Mouse (Mus musculus): ENCODE data around the gene Exoc6b.
"Not testable (repeated sequence)": the region's sequence is repeated elsewhere in the genome, so short reads cannot be mapped to it uniquely, and the experiment has no call there.

Exoc6b gene

DNA sequence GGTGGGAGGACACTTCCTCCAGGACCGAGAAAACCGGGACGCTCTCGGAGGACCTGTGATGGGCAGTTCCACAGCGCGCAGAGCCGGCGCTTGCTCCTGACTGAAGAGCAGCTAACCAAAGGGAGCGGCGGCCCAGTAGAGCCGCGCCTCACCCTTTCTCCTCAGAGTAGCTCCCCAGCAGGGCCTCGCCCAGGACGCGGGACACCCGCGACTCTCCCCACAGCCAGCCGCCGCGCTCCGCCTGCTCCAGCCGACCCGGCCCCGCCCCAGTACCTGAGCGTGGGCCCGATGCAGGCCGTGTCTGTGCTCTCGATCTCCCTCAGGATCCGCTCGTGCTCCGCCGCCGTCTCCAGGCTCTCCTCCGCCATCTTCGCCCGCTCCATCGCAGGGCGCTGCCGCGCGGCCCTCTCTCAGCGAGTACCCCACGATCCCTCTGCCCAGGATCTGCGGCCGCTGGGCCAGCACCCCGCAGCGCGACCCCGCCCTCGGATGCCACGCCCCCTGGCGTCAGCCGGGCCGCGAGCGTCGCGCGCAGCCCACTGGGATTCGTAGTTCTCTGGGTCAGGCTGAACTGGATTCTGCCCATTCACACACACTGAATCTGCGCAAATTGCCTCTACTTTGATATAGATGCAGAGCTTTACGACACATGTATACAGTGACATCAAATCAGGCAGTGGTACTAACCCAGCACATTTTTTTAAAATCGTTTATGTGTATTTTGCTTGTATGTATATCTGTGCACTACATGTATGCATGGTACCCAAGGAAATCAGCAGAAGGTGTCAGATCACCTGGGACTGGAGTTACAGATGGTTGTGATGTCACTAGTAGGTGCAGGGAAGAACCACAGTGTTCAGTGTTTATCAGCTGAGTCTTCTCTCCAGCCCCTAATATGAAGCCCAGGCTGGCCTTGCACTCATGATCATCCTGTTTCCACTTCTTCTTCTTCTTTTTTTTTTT lies at the start of gene Exoc6b:
Gene Exoc6b (minus strand): TSS at position 491 of the 963 bp plus-strand sequence.
- DNase-seq (ENCODE audit: low spot score in 2 of 2), result peak; percentile 84 to 87

DNA sequence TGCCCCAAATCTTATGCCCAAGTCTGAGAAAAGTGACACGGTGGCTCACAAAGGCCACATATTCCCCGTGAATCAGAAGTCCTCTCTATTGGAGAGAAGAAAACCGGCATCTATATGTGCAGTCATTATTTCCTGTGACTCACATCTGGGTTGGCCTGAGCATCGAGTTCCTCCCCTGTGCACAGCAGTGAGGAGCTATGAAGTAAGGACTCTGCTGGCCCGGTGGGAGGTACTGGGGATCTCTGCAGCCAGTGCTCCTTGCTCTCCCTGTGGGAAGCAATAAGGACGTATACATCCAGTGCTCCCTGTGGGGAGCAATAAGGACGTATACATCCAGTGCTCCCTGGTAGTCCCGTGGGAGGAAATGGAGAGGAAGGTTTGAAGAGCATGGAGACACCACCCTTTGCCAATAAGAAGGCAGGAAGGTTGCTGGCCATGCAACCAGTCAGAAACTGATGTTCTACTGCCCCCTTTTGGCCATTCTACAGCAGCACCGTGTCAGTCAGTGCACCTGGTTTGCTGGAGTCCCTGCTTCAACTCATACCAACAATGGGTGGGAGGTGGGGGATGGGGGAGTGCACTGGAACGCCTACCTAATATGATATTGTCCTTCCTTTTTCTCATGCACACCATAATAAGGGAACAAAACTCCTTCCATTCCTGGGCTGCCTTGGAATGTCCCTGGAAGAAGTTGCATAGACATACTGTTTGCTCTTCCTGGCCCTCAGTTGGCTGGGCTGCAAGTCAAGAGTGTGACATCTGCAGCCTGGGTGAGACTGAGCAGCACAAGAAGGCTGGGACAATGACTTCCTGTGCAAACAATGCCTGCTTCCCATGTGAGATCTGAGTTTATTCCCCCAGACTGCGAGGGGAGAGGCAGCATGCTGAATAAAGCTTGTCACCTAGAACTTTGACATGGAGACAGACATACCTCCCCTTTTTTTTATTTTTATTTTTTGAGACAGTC lies 48.5 kb upstream of the Exoc6b start:
- DNase-seq (ENCODE audit: low spot score in 2 of 2), result peak; percentile 35 to 49

DNA sequence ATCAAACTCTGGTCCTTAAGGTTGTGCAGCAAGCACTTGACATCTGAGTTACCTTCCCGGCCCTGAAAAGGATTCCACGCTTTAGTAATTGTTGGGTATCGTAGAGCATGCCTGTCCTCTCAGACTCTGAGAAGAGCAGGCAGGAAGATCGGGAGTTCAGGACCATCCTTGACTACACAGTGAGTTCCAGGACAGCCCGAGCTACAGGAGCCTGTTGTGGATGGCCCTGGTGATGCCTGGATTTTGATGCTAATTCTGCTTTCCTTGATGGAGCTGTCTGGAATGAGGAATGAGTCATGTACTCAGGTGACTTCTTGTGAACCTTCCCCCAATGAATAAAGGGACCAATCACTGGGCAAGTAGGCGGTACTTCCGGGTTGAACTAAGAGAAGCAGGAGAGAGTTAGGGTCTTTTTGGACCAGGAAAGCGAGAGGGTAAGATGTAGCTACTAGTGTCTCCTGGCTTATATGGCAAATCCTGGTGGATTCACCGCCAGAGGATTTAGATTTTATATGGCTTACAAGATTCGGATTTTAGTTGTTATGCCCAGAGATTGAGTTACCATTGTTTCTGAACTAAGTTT lies 35.8 kb upstream of the Exoc6b start:
- DNase-seq (ENCODE audit: low spot score in 2 of 2), result no peak

DNA sequence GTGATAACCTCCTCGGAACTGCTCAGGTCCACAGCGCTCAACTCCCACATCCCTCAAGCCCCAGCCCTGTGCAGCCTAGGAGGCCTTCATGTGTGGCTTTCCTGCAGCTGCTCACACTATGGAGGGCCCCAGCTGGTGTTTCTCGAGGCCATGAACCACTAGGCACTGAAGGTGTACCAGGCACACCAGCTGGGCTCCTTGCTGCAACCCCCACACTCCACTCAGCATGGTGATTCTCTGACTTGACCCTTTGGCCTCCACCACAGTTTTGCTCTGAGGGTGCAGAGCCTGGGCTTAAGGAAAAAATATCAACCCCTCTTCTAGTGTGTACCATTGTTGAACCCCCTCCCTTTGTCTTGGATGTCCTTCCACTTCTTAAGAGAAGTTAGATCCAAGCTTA lies 34.0 kb upstream of the Exoc6b start:
- DNase-seq (ENCODE audit: low spot score in 2 of 2), result no peak

DNA sequence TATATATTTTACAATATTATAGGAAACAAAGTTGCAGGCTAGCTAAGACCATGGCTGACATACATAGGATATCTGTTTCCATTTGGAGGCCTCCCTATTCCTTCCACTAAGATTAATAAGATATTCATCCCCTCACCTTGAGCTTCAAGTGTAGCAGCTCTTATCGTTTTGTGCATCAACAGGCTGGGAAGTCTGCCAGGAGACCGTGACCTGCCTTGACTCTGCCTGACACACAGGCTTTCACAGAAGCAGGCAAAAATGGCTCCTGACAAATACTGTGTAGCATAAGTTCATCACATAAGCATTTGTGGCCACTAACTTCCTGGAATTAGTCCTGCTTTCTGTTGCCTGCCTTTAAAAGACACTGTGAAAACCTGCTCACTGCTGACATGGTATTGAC lies 27.1 kb upstream of the Exoc6b start:
- no peak for DNase-seq (ENCODE audit: low spot score in 2 of 2)

DNA sequence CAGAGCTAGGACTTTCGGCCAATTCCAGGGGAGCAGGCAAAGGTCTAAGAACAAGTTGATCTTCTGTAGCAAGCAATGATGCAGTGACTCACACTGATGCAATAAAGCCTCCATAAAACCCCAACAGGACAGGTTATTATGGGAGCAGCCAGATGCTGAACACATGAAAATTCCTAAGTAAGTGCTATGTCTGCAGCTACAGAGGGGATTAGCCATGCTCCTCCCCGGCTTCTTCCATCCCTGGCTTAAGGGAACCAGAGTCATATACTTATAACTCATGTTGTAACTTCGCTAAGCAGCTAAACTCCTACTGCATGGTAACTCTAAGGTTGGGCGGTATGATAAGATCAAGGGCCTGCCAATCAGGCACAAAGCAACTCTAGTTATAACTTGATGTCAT lies 18.1 kb upstream of the Exoc6b start:
- no peak for DNase-seq (ENCODE audit: low spot score in 2 of 2)

DNA sequence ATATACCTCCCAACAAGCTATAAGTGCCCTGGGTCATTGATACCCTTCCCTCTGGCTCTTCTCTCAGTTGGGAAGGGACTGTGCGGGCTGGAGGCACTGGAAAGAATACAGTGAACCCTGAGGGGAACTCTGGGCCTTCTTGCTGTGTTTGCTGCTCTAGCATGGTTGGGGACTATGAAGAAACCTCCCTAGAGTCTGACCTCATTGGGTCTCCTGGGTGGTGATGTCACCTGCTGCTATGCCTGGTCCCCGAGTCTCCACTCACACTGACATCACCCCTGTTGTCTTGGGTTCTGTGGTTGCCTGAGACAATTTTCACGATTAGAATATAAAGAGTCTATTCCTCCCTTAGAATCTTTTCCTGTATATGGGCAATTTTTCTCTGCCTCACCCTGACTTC lies 17.3 kb upstream of the Exoc6b start:
- no peak for DNase-seq (ENCODE audit: low spot score in 2 of 2)

DNA sequence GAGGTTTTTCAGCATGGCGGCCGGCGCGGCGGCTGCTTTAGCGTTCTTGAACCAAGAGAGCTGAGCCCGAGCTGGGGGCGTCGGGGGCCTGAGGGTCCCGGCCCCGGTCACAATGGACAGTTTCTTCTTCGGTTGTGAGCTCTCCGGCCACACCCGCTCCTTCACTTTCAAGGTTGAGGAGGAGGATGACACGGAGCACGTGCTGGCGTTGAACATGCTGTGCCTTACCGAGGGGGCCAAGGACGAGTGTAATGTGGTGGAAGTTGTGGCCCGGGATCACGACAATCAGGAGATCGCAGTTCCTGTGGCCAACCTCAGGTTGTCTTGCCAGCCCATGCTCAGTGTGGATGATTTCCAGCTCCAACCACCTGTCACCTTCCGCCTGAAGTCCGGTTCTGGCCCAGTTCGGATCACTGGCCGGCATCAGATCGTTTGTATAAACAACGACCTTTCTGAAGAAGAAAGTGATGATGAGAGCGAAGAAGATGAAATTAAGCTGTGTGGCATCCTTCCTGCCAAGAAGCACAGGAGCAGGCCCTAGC lies 6.9 kb upstream of the Exoc6b start:
- DNase-seq (ENCODE audit: low spot score in 2 of 2), result not testable (repeated sequence)

DNA sequence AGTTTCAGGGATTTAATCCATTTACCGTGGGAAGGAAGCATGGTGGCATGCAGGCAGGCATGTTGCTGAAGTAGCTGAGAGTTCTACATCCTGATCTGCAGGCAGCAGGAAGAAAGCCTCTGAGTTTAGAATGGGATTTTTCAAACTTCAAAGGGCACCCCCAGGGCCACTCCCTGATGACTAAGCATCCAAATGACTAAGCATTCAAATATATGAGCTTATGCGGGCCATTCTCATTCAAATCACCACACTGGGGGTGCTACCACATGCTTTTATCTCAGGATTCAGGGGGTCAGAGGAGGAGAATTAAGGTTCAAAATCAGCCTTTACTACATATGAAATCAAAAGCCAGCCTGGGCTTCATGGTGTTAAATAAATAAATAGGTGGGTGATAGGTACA lies 5.7 kb upstream of the Exoc6b start:
- DNase-seq (ENCODE audit: low spot score in 2 of 2), result no peak

DNA sequence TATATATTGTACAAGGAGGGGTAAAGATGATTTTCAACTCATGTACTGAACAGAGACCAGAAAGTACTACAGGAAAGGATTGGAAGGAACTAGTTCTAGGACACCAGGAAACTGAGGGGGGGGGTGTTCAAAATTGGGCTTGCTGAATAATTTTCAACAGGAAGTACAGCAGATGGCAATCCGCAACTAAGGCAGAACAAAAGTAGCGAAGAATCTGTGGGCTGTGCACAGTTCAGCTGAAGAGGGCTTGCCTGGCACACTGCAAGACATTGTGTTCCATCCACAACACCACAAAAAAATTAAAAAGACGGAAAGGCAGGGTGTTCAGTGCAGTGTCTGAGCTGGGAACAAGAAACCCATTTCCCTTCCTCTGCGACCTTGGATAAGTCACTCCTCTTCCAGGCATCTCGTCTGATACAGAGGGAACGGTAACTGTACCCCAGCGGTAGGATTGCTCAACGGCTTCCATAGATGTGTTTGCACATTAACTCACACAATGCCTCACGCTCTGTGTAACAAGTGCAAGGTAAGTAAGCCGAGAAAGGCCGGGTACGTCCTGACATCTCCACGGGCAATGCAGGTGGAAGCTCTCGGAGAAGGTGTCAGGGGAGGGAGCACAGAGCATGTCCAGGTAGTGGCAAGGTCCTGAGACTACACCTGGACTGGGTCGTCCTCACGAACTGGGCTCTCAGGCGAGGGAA lies 841 bp downstream of the Exoc6b start:
- DNase-seq (ENCODE audit: low spot score in 2 of 2), result peak; percentile 11 to 14

DNA sequence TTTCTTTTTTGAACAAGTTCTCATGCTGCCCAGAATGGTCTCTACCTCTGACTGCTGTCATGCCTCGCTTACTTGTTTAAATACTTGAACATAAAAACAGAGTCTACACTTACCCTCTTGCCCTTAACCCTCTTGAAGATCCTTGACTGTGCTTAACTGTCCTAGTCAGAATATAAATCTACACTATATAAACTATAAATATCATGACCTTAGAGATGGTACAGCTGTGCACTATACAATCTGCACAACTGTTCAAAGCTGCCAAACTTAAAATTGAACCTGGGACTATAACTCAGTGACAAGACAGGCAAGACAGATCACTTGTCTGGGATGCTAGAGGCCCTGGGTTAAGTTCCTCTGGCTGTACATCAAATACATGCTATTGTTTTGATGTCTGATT lies 11.7 kb downstream of the Exoc6b start:
- no peak for DNase-seq (ENCODE audit: low spot score in 2 of 2)

DNA sequence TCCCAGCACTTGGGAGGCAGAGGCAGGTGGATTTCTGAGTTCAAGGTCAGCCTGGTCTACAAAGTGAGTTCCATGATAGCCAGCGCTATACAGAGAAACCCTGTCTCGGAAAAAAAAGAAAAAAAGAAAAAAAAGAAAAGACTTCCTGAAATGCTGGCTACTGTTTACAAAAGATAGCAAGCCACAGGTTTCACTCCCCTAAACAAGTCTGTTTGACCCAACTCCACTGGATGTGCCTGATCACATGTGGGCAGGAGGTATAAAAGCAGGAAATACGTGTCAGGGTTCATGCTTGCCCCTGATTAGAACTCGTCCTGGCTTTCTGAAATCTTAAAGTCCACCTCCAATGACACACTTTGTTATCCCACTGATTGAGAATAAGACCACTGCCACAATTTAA lies 18.2 kb downstream of the Exoc6b start:
- DNase-seq (ENCODE audit: low spot score in 2 of 2), result no peak

DNA sequence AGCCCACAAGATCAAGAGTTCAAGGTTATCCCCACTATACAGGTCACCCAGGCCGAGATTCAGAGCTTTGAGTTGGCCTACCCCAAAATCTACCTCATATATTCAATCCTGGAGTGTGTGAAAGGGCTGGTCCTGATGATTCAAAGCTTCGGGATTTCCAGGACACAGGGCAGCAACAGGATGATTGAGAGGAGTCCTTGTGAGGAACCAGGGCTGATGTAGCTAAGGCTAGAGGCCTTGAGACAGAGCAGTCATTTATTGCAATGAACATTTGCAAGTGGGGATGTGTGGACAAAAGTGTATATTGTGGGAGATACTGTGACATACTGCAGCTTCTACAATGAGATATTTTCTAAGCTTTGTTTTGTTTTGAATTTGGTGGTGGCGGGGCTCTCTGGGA lies 22.8 kb downstream of the Exoc6b start:
- DNase-seq (ENCODE audit: low spot score in 2 of 2), result no peak

DNA sequence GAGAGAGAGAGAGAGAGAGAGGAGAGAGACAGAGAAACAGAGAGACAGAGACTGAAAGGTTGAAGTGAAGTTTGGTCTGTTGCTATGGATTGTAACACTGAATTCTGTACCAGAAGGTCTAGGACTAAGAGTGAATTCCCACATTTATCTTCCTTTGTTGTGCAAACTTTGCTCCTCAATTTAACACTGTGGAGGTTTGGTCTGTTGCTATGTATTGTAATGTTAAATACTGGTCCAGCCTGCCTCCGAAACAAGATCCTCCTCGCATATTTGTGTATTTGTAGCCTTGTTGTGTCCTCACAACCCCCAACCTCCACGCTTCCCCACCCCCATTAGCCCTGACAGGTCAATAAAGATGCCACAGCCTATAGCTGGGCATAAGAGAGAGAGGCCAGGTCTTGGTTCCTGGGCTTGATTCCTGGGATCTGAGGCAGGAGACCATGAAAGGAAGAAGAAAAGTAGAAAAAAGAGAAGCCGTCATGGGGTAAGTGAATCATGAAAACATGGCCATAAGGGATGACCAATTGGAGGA lies 24.6 kb downstream of the Exoc6b start:
- DNase-seq (ENCODE audit: low spot score in 2 of 2), result no peak

DNA sequence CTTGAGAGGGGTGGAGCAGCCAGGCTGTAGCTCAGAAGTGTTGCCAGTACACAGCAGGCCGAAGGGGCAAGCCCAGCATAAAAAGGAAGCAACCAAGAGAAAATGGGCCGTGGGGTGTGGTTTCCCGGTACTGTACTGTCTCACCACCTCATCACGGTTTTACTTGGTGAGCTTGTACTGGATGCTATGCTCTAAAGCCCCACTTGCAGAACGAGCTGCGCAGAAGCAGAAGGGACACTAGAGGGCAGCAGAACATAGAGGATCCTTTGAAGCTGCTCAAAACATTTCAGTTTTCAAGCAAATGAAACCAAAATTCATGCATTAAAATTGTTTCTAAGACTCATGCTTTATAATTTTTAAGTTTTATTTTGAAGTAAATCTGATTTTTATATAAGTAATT lies 31.6 kb downstream of the Exoc6b start:
- peak; percentile 24 to 41 for DNase-seq (ENCODE audit: low spot score in 2 of 2)

DNA sequence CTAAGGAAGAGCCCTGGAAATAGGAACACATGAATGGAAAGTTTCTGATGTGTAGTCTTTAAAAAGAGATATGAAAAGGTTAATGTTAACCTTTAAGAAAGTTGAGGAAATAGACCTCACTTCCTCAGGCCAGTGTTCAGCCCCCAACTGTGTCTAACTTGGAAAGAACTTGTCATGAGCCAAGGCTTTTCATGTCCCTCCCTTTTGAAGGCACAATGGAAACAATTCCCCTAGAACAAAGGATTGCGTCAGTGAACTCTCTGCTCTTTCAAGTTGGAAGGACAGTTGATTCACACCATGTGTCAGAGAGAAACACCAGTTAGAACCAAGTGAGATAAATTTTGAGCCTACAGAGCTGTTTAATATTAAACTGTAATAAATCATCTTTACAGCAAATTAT lies 39.6 kb downstream of the Exoc6b start:
- DNase-seq (ENCODE audit: low spot score in 2 of 2), result peak in 1 of 2 experiments; percentile 25

DNA sequence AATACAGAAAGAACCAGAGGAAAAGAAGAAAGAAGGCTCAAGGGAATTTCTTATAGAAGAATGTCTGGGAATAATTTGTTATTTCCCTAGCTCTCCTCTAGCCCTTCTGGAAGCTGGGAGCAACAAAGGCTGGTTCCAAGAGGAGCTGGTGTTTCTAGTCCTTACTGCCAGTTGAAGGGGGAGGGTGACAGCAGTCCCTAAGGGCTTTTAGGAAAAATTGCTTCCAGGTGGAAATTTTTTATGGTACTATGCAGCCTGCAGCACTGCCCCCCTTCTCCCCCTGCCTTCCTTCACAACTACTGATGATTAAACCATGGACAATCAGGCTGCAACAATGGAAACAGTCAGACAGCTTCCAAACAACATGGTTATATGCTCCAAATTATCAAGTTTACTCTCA lies 44.9 kb downstream of the Exoc6b start:
- no peak for DNase-seq (ENCODE audit: low spot score in 2 of 2)

DNA sequence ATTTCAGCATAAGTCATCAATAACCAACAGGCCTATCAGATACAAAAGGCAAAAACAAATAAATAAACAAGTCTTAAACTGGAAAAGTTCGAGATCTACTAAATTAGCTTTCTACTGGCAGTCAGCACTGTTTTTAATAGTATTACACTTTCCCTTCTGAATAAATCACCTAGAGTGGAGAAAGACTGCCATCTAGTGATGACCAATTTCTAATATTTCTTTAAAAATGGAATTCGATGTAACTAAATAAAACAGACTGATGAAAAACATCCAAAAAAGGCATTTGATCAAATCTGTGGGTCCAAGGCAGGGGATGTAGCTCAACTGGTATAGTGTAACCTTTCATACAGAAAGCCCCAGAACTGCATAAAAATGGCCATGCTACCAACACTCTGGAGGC lies 52.3 kb downstream of the Exoc6b start:
- DNase-seq (ENCODE audit: low spot score in 2 of 2), result no peak

DNA sequence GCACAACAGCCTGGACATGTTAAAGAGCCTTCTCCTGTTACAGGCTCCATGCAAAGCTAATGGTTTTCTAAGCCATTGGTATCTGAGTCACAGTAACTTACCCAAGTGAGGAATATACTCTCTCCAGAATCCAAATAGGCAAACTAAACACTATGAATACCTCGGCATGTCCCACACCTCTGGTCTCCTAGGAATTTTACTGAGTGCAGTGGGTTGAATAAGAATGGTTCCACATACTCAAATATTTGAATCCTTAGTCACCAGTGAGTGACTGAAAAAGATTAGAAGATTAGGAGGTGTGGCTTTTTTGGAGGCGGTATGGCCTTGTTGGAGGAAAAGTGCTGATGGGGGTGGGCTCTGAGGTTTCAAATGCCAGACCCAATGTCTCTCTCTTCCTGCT lies 55.4 kb downstream of the Exoc6b start:
- DNase-seq (ENCODE audit: low spot score in 2 of 2), result no peak

DNA sequence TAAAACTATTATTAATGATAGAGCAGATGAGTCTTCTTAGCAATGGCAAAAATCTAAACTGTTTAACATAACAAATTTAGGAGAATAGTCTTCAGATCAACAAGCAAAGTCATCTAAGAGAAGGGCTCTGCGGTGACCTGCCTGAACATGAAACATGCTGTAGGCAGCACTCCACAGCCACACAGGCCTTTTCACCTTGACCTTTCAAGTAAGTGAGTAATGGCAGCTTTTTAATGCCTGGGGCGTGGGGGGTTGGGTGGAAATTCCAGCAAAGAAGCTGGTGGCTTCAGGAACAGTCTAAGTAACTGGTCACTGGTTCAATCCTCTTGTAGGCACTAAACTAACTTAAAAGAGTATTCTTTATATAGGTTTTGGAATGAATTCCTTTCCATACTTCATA lies 58.9 kb downstream of the Exoc6b start:
- no peak for DNase-seq (ENCODE audit: low spot score in 2 of 2)

DNA sequence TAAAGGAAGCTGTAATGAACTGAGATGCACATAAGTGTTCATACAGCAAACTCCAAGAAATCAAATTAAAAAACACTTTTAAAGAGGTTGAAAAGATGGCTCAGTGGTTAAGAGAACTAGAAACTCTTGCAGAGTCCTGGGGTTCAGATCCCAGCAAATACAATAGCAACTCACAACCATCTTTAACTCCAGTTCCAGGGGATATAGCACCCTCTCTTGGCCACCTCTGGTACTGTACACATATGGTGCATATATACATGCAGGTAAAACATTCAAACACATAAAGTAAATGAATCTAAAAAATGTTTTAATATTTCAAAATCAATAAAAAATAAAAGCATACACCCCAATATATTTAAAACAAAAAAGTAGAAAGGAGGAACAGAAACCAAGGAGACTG lies 73.9 kb downstream of the Exoc6b start:
- no peak for DNase-seq (ENCODE audit: low spot score in 2 of 2)
